Mouse (Mus musculus) heart, postnatal 0 days (tissue): Measurements from ENCODE around the gene Txk.

Experiments used
- CTCF ChIP-seq: IDR thresholded peaks from 2 replicates; pipeline ENCODE4 v1.5.1; 2016; ENCODE audit warnings: antibody characterized with exemption, control low read depth, low read depth
- EP300 ChIP-seq: IDR thresholded peaks from 2 replicates; pipeline ENCODE4 v1.6.1; 2016; ENCODE audit warnings: antibody characterized with exemption, low read depth

DNA sequence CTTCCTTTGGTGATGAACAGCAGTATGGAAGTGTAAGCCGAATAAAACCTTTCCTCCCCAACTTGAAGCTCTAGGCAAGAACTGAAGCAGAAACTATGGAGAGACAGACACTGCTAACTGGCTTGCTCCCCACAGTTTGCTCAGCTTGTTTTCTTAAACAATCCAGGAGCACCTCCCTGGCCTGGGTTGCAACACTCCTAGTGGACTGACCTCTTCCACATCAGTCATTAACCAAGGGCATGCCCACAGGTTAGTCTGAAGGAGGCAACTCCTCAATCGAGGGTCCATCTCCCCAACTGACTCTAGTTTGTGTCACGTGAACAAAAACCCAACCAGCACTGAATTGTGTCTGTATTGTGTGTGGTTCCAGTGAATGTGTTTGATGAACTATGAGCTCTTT, 87.7 kb downstream of the Txk start:
- TF ChIP-seq CTCF (no peak), EP300 (no peak)
